Mouse (Mus musculus) adrenal gland (tissue): ENCODE data around the gene Washc3.

ENCODE experiments used
- intact Hi-C: fragments of 180-260 bp; cut with DNase I; formaldehyde crosslinking; loops from one replicate; pipeline ENCODE4 v1.15.1; 2025
- long read RNA-seq, 2 experiments: library from polyadenylated mRNA; unstranded; transcript quantifications; one replicate each; pipeline ENCODE4 v2.0.0; 2020; ENCODE audit warnings: borderline replicate concordance in 1 of 2; ENCODE audit not compliant: insufficient replicate concordance in 1 of 2

Gene Washc3
- long read RNA-seq, experiment 1, transcript Washc3-201 (7 exons, 1,052 nt) = major isoform, 16 of 26 reads
- long read RNA-seq, experiment 1, partial matches to known transcripts = 1 of 26 reads
- long read RNA-seq, experiment 1, other reads (novel, unspliced or antisense) = 3 of 26 reads
- long read RNA-seq, experiment 2, transcript Washc3-201 (7 exons, 1,052 nt) = major isoform, 33 of 42 reads
- long read RNA-seq, experiment 2, transcript Washc3-203 (7 exons, 838 nt) = minor isoform, 8 of 42 reads
- long read RNA-seq, experiment 2, partial matches to known transcripts = 0 of 42 reads
- long read RNA-seq, experiment 2, other reads (novel, unspliced or antisense) = 1 of 42 reads

- intact Hi-C loops = no loop called here
Observed at GRCm38 (mm10) chr10:88200951-88201638, at the start of gene Washc3. Gene Washc3 (plus strand): TSS chr10:88201093.

- intact Hi-C loops = no loop called here
Observed at GRCm38 (mm10) chr10:88151658-88152057, 49.2 kb upstream of the Washc3 start.

- intact Hi-C loops = no loop called here
Observed at GRCm38 (mm10) chr10:88162096-88162495, 38.8 kb upstream of the Washc3 start.

- intact Hi-C loops = no loop called here
Observed at GRCm38 (mm10) chr10:88162676-88163075, 38.2 kb upstream of the Washc3 start.

GRCm38 (mm10) chr10:88166158-88166557 lies 34.7 kb upstream of the Washc3 start:
- intact Hi-C loops = no loop called here

GRCm38 (mm10) chr10:88167438-88168077 lies 33.3 kb upstream of the Washc3 start:
- intact Hi-C loops = no loop called here

- intact Hi-C loops = no loop called here
Observed at GRCm38 (mm10) chr10:88200541-88200940, 352 bp upstream of the Washc3 start.

- intact Hi-C loops = no loop called here
Observed at GRCm38 (mm10) chr10:88201650-88202049, 757 bp downstream of the Washc3 start.

GRCm38 (mm10) chr10:88202581-88202980 lies 1.7 kb downstream of the Washc3 start:
- intact Hi-C loops = no loop called here

- intact Hi-C loops = no loop called here
Observed at GRCm38 (mm10) chr10:88203236-88203635, 2.3 kb downstream of the Washc3 start.

GRCm38 (mm10) chr10:88212644-88213043 lies 11.8 kb downstream of the Washc3 start:
- intact Hi-C loops = no loop called here

- intact Hi-C loops = no loop called here
Observed at GRCm38 (mm10) chr10:88214800-88215514, 14.1 kb downstream of the Washc3 start.

- intact Hi-C loops = no loop called here
Observed at GRCm38 (mm10) chr10:88218161-88218560, 17.3 kb downstream of the Washc3 start.

- intact Hi-C loops = no loop called here
Observed at GRCm38 (mm10) chr10:88221718-88222117, 20.8 kb downstream of the Washc3 start.

GRCm38 (mm10) chr10:88225421-88225820 lies 24.5 kb downstream of the Washc3 start:
- intact Hi-C loops = no loop called here

GRCm38 (mm10) chr10:88227962-88228361 lies 27.1 kb downstream of the Washc3 start:
- intact Hi-C loops = no loop called here

GRCm38 (mm10) chr10:88228521-88229017 lies 27.7 kb downstream of the Washc3 start:
- intact Hi-C loops = no loop called here

- intact Hi-C loops = no loop called here
Observed at GRCm38 (mm10) chr10:88231671-88232070, 30.8 kb downstream of the Washc3 start.

- intact Hi-C loops = no loop called here
Observed at GRCm38 (mm10) chr10:88232765-88233164, 31.9 kb downstream of the Washc3 start.

- intact Hi-C loops = no loop called here
Observed at GRCm38 (mm10) chr10:88244681-88245080, 43.8 kb downstream of the Washc3 start.

GRCm38 (mm10) chr10:88250300-88250699 lies 49.4 kb downstream of the Washc3 start:
- intact Hi-C loops = no loop called here
